Mouse (Mus musculus): ENCODE measurements around the gene Tyrobp. TPM values are rescaled to one million over a fixed set of nuclear protein-coding genes. Genes with fewer than 3 reads are reported as not detected.

Tyrobp gene
- total RNA-seq, 2 experiments from 2014 or later, result 21.9 to 24.0 TPM

- DNase-seq (ENCODE audit: low spot score in 2 of 2), result peak in 1 of 2 experiments; percentile 40
Observed at GRCm38 (mm10) chr7:30423071-30423641, 9.6 kb downstream of the Tyrobp start.

GRCm38 (mm10) chr7:30429327-30429726 is 15.8 kb downstream of the Tyrobp start:
- no peak for DNase-seq (ENCODE audit: low spot score in 2 of 2)

- no peak for DNase-seq (ENCODE audit: low spot score in 2 of 2)
Observed at GRCm38 (mm10) chr7:30430191-30430590, 16.6 kb downstream of the Tyrobp start.

- DNase-seq (ENCODE audit: low spot score in 2 of 2), result peak; percentile 74 to 83
Observed at GRCm38 (mm10) chr7:30431793-30432192, 18.2 kb downstream of the Tyrobp start.

GRCm38 (mm10) chr7:30434238-30434637 is 20.7 kb downstream of the Tyrobp start:
- no peak for DNase-seq (ENCODE audit: low spot score in 2 of 2)

DNA sequence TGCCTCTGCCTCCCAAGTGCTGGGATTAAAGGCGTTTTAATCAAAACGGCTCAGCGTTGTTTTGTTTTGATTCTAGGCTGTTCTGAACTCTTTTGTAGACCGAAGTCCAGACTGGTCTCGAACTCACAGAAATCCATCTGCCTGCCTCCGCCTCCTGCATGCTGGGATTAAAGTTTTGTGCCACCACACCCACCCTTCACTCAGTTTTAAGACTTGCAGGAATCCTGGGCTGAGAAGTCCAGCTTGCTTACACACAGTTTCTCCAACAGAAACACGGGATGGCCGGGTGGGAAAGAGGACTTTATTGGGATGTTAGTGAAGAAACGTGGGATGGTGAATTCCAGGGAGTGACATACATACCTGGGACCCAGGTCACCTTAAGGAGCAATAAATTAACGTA is 21.1 kb downstream of the Tyrobp start:
- no peak for DNase-seq (ENCODE audit: low spot score in 2 of 2)

GRCm38 (mm10) chr7:30435156-30435555 is 21.6 kb downstream of the Tyrobp start:
- no peak for DNase-seq (ENCODE audit: low spot score in 2 of 2)

DNA sequence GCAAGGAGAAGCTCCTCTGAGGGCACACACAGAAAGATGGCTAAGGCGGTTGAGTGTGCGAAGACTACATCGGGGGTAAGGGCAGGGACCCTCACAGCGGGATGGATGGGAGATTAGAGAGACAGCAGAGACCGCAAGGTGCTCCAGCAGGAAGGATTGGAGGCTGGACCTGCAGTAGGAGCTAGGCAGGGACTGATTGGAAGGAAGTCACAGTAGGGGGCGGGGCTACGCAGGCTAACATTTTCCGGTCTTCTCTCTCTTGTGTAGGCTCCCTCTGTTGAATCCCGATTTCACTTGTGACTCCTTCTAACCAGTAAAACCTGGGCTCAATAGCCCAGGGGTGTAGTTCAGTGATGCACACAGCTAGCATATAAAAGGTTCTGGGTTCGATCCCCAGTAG is 23.3 kb downstream of the Tyrobp start:
- no peak for DNase-seq (ENCODE audit: low spot score in 2 of 2)

- no peak for DNase-seq (ENCODE audit: low spot score in 2 of 2)
Observed at GRCm38 (mm10) chr7:30439734-30440133, 26.2 kb downstream of the Tyrobp start.

DNA sequence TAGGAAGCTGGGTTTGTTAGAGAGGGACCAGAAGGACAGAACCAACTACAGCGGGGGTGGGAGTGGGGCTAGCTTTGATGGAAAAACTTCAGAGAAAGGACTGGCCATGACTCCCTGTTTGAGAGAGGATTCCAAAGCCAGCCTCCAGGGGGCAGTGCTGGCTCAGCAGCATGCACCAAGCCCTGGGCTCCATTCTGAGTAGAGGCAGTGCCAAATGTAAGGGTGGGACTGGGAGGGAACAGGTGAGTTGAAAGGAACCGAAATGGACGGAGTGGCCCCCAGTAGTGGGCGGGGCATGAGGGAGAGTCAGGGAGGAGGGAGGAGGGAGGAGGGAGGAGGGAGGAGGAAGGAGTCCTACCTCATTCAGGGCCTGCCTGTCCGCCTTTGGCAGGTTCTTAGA is 27.1 kb downstream of the Tyrobp start:
- DNase-seq (ENCODE audit: low spot score in 2 of 2), result peak; percentile 76 to 78

DNA sequence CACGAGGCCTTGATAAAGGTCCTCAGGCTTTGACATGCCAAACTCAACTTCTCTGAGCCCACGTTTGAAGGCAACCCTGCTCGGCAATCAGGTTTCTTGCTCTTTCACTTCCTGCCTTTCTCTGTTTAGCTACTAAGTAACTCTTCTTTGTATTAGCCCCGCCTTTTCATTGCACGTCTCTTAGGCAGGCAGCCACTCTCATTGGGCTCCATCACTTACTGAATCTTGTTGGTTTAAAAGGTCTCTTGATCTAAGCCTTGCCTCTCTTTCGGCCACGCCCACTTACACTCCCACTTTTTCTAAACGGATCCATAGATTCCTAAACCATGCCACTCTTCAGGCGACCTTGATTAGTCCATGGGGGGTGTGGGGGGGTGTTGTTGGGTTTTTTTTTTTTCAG is 30.1 kb downstream of the Tyrobp start:
- no peak for DNase-seq (ENCODE audit: low spot score in 2 of 2)

DNA sequence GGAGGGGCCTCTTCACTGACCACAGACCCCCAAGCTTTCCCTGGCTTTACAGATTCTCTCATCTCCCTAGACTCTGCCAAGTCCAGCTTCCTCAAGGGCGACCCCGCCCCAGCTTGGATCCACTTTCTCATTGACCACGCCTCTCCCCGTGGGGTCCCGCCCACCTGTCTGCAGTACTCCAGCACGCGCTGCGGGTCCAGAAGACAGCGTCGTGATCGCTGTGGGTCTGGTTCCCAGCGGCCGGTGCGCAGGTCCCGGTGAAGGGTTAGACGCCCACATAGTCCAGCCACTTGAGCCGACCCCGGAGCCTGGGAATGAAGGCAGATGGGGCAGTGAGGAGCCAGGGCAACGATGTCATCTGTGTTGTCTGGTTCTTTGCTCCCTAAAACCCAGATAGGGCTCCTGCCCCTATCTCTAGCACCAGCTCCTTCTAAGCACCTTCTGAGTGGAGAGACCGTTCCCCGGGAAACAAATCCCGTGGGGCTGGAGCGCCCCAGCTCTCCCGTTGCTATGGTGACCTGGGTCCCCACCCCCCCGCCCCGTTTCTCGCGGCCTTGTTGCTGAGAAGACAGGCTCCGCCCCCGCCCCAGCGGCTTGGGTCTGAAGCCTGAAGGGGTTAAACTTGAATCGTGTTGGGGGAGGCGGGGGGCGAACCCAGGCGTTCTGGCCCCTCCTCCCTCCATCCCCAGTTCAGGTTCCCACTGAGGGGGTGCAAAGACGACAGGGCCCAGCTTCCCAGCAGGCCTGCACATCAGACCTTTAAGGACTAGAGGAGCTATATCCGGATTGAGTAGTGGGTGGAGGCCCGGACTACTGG is 30.8 kb downstream of the Tyrobp start:
- peak; percentile 67 to 76 for DNase-seq (ENCODE audit: low spot score in 2 of 2)

DNA sequence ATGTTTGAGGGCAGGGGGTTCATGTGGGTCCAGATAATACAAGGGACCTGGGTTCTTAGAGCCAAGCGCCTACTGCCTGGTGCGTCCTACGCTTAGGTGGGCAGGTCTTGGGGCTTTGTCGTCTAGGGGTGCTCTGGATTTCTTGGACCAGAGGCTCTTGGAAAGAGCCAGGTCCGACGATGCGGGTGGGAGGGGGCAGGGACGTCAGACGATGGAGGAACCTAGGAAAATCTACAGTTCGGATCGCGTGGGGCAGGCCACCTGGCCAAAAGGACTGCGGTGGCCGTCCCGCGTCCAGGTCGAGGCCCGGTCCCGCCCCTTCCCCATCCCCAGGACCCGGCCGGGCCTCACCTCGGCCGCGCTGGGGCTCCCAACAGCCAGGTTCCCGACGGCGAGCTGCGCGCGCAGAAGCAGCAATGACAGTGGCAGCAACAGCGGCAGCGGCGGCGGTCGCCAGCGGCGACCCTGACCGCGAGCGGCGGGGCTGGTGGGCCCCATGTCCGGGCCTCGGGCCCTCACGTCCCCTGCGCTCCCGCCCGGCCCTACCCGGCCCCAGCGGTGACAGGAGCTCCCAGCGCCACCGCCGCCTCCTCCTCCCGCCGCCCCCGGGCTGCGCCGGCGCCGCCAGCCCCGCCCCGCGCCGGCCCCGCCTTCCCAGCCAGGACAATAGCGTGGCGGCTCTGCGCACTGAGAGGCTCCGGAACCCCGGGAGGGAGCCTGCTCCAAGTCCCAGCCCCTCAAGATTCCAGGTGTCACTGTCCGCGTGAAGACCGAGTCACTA is 31.6 kb downstream of the Tyrobp start, which contains the start of gene Aplp1:
Aplp1 (minus strand) TSS at position 565 of the 781 bp plus-strand sequence.
- peak; percentile 75 to 84 for DNase-seq (ENCODE audit: low spot score in 2 of 2)

GRCm38 (mm10) chr7:30450241-30450640 is 36.7 kb downstream of the Tyrobp start:
- no peak for DNase-seq (ENCODE audit: low spot score in 2 of 2)

- no peak for DNase-seq (ENCODE audit: low spot score in 2 of 2)
Observed at GRCm38 (mm10) chr7:30453327-30453726, 39.8 kb downstream of the Tyrobp start.

DNA sequence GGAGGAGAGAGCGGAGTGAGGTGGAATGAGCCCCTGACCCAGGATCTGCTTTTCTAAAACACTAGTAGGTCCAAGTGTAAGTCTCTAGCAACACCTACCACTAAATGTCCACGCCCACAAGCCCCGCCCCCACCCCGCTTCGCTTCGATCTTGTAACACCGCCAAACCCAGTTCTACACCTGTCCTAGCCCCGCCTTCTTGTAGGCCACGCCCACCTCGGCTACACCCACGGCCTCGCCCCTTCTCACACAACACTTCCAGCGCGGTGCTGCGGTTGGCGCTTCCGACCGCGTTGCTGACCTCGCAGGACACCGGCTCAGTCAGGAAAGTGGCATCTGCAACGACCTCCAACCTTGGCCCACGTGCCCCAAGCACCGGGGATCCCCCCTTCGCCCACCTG is 40.2 kb downstream of the Tyrobp start:
- no peak for DNase-seq (ENCODE audit: low spot score in 2 of 2)

DNA sequence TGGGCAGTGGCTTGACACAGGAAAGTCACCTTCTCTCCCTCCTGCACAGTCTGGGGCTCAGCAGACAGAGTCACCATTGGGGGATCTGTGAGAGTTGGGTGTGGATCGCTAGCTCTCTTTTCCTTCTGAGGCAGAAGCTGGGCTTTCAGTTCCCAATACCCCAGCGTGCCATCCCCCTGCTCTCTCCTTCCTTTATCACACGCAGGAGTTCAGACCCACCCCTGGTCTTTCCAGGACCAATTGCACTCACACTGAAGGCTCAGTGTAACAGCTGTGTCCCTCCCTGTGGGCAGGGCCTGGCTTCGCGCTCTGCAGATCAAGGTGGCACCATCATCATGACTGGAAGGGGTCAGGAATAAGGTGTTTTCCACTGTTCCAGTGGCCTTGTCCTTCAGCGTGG is 40.7 kb downstream of the Tyrobp start:
- DNase-seq (ENCODE audit: low spot score in 2 of 2), result no peak

GRCm38 (mm10) chr7:30456487-30456886 is 42.9 kb downstream of the Tyrobp start:
- no peak for DNase-seq (ENCODE audit: low spot score in 2 of 2)

- DNase-seq (ENCODE audit: low spot score in 2 of 2), result no peak
Observed at GRCm38 (mm10) chr7:30456911-30457628, 43.5 kb downstream of the Tyrobp start.

GRCm38 (mm10) chr7:30457629-30458330 is 44.2 kb downstream of the Tyrobp start, which contains the start of the genes Kirrel2 and Nphs1:
TSS of gene Kirrel2 (minus strand) at chr7:30457690.
TSS of gene Nphs1 (plus strand) at chr7:30458315.
- peak; percentile 74 to 76 for DNase-seq (ENCODE audit: low spot score in 2 of 2)
